Comparison of ENCODE assay signal across 32 mouse cellular contexts in genomic region chr9:58720167-58720566, GRCm38 (mm10). TPM values are rescaled to one million over a fixed set of nuclear protein-coding genes. Genes with fewer than 3 reads are reported as not detected.
"Had no signal": no experiment of that assay in that cellular context is flagged by ENCODE, and none has a peak within 500 bp of the region (broad histone marks: within the 10 kb centered on the region; RNA-seq: fewer than 3 reads in every experiment).

No protein-coding gene starts in this region.

- H3K27ac ChIP-seq: limb, embryonic 10.5 days; limb, embryonic 12.5 days; limb, embryonic 13.5 days; limb, embryonic 15.5 days; liver, embryonic 14.5 days; liver, embryonic 15.5 days; lung, embryonic 15.5 days; macrophage; midbrain, embryonic 10.5 days; midbrain, embryonic 12.5 days; midbrain, embryonic 13.5 days; midbrain, embryonic 15.5 days; neural tube, embryonic 12.5 days; neural tube, embryonic 13.5 days had no signal

- H3K36me3 ChIP-seq: limb, embryonic 10.5 days; limb, embryonic 12.5 days; limb, embryonic 13.5 days; limb, embryonic 15.5 days; liver, embryonic 12.5 days; liver, embryonic 13.5 days; liver, embryonic 15.5 days; lung, embryonic 15.5 days; midbrain, embryonic 10.5 days; midbrain, embryonic 12.5 days; midbrain, embryonic 13.5 days; midbrain, embryonic 15.5 days; neural tube, embryonic 12.5 days; neural tube, embryonic 13.5 days had no signal

- ATAC-seq: liver, postnatal 0 days; lung, postnatal 0 days; midbrain, embryonic 13.5 days; midbrain, embryonic 15.5 days; midbrain, embryonic 16.5 days had no signal

- H3K4me3 ChIP-seq: limb, embryonic 10.5 days; limb, embryonic 12.5 days; limb, embryonic 13.5 days; limb, embryonic 15.5 days; liver, embryonic 12.5 days; liver, embryonic 13.5 days; liver, embryonic 15.5 days; lung, embryonic 15.5 days; megakaryocyte, embryonic 14.5 days; midbrain, embryonic 10.5 days; midbrain, embryonic 12.5 days; midbrain, embryonic 13.5 days; midbrain, embryonic 15.5 days; myocyte; neural tube, embryonic 12.5 days; neural tube, embryonic 13.5 days had no signal

- DNase-seq: left cerebral cortex, postnatal 4 days; liver, embryonic 13.5 days; liver, postnatal 0 days; lung, adult 18-20 months; lung, adult 2 months; lung, embryonic 14.5 days; lung, postnatal 10 days; lung, postnatal 14 days; lung, postnatal 36 days; lung, postnatal 4 days; midbrain, embryonic 14.5 days had no signal

- H3K27me3 ChIP-seq: limb, embryonic 12.5 days; limb, embryonic 13.5 days; limb, embryonic 15.5 days; liver, embryonic 12.5 days; liver, embryonic 13.5 days; liver, embryonic 15.5 days; lung, embryonic 15.5 days; midbrain, embryonic 12.5 days; midbrain, embryonic 13.5 days; midbrain, embryonic 15.5 days; neural tube, embryonic 12.5 days; neural tube, embryonic 13.5 days had no signal

- H3K9ac ChIP-seq: limb, embryonic 12.5 days; limb, embryonic 13.5 days; limb, embryonic 15.5 days; liver, embryonic 12.5 days; liver, embryonic 13.5 days; liver, embryonic 14.5 days; liver, embryonic 15.5 days; liver, postnatal 0 days; lung, embryonic 14.5 days; lung, embryonic 15.5 days; midbrain, embryonic 12.5 days; midbrain, embryonic 13.5 days; midbrain, embryonic 15.5 days; neural tube, embryonic 12.5 days; neural tube, embryonic 13.5 days had no signal

- H3K9me3 ChIP-seq: limb, embryonic 10.5 days; limb, embryonic 12.5 days; limb, embryonic 13.5 days; limb, embryonic 15.5 days; liver, embryonic 12.5 days; liver, embryonic 13.5 days; liver, embryonic 15.5 days; lung, embryonic 15.5 days; megakaryocyte, embryonic 14.5 days; midbrain, embryonic 10.5 days; midbrain, embryonic 12.5 days; midbrain, embryonic 13.5 days; midbrain, embryonic 15.5 days; neural tube, embryonic 12.5 days; neural tube, embryonic 13.5 days had no signal

- H3K4me1 ChIP-seq: limb, embryonic 10.5 days; limb, embryonic 12.5 days; limb, embryonic 13.5 days; limb, embryonic 15.5 days; lung, embryonic 15.5 days; midbrain, embryonic 12.5 days; midbrain, embryonic 13.5 days; midbrain, embryonic 15.5 days; neural tube, embryonic 12.5 days; neural tube, embryonic 13.5 days had no signal

RNA-seq across cellular contexts. Expression of gene Rec114, which starts 23.6 kb away (rescaled TPM):
- total RNA-seq: left cerebral cortex, postnatal 14 days; left cerebral cortex, postnatal 25 days had no signal
- polyA plus RNA-seq: macrophage had no signal
